8 mouse cellular contexts compared by ENCODE assay signal in the genomic region with DNA sequence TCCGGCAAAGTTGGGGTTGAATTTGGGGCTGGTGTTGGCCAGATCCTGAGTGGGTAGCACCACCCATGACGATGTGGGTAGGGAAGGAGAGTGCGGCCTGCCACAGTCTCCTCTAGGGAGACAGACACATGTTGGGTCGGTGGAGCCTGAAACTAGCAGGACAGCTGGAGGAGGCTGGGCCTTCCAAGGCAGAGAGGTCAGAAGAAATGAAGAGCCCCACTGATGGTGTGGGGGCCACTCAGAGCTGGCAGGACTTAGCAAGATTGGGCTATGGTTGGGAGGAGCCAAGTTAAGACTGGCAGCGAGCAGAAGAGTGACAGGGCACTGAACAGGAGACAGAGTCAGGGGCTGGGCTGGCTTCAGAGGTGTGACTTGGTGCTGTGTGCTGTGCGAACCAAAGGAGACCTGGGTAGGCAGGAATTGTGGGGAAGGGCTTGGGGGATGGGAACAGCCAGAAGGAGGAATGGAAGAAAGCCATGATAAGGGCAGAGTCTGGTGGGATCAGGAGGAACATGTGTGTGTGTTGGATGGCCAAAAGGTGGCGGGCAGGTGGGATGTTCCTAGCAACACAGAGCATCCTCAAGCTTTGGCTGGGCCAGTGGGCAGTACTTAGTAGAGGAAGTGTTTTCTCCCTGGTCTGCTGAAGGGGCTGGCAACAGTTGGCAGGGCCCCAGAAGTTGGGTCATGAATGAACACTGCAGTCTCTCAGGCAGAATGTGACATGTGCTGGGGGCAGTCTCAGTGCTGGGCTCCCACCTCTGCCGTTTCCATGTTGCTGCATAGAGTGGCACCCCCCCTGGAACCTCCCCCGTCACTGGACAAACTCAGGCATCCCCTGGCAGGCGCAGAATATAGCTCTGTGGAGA. TPM values are rescaled to one million over a fixed set of nuclear protein-coding genes. Genes with fewer than 3 reads are reported as not detected.
A peak's percentile ranks its signal among the peaks of the same experiment; 100 is the strongest.
DNase-seq lines count a peak whose midpoint lies in the region; ATAC-seq lines count a peak whose summit lies in the region.

No protein-coding gene starts in this region.

- H3K9me3 ChIP-seq in forebrain, embryonic 10.5 days, result no peaks in the 10 kb centered on the region
- H3K9me3 ChIP-seq in forebrain, embryonic 11.5 days (ENCODE audit: control insufficient read depth, low read length), result no peaks in the 10 kb centered on the region
- H3K9me3 ChIP-seq in limb, embryonic 11.5 days (ENCODE audit: control insufficient read depth, low read length), result no peaks in the 10 kb centered on the region
- no peaks in the 10 kb centered on the region for H3K9me3 ChIP-seq in neural tube, embryonic 14.5 days (ENCODE audit: control insufficient read depth, low read length)

- no peak overlapping the region for H3K9ac ChIP-seq in forebrain, embryonic 11.5 days (ENCODE audit: low read length)
- no peak overlapping the region for H3K9ac ChIP-seq in limb, embryonic 11.5 days (ENCODE audit: low read length)
- H3K9ac ChIP-seq in neural tube, embryonic 14.5 days (replicated peaks; ENCODE audit: low read depth, low read length), result no peak overlapping the region

- no peaks in the 10 kb centered on the region for H3K27me3 ChIP-seq in forebrain, embryonic 10.5 days (ENCODE audit: poor library complexity, severe bottlenecking)
- no peaks in the 10 kb centered on the region for H3K27me3 ChIP-seq in forebrain, embryonic 11.5 days (ENCODE audit: control insufficient read depth, insufficient read depth, low read length)
- no peaks in the 10 kb centered on the region for H3K27me3 ChIP-seq in limb, embryonic 11.5 days (ENCODE audit: control insufficient read depth, insufficient read depth, low read length)
- H3K27me3 ChIP-seq in neural tube, embryonic 14.5 days (ENCODE audit: control insufficient read depth, insufficient read depth, low read length), result no peaks in the 10 kb centered on the region

- H3K27ac ChIP-seq in forebrain, embryonic 10.5 days, result peak overlapping the region; percentile 22; the same call in 1 of the 2 replicates
- H3K27ac ChIP-seq in forebrain, embryonic 11.5 days (ENCODE audit: low read depth, low read length), result no peak overlapping the region
- H3K27ac ChIP-seq in limb, embryonic 11.5 days (replicated peaks; ENCODE audit: low read depth, low read length), result peak overlapping the region; percentile 86
- H3K27ac ChIP-seq in neural tube, embryonic 14.5 days (ENCODE audit: low read depth, low read length), result 0 out of 2 replicates have a peak overlapping the region, but pooled peaks have one; percentile 6

- no peaks in the 10 kb centered on the region; the same call in 1 of the 2 replicates for H3K36me3 ChIP-seq in forebrain, embryonic 10.5 days (replicated peaks)
- no peaks in the 10 kb centered on the region for H3K36me3 ChIP-seq in forebrain, embryonic 11.5 days (ENCODE audit: control insufficient read depth, insufficient read depth, low read length)
- H3K36me3 ChIP-seq in limb, embryonic 11.5 days (ENCODE audit: control insufficient read depth, insufficient read depth, low read length), result no peaks in the 10 kb centered on the region
- no peaks in the 10 kb centered on the region for H3K36me3 ChIP-seq in neural tube, embryonic 14.5 days (ENCODE audit: control insufficient read depth, insufficient read depth, low read length)

- DNase-seq in forebrain, embryonic 10.5 days (ENCODE audit: extremely low spot score, low spot score), result no peak
- no peak for DNase-seq in forebrain, embryonic 11.5 days (ENCODE audit: low spot score)
- peak; percentile 52 for DNase-seq in right cerebral cortex, postnatal 14 days
- DNase-seq in right cerebral cortex, adult 2 months (ENCODE audit: low spot score in 2 of 2), result no peak
- DNase-seq in limb, embryonic 11.5 days (ENCODE audit: low spot score), result no peak
- no peak for DNase-seq in layer of hippocampus, adult 9-10 months (ENCODE audit: low spot score)
- no peak for DNase-seq in urinary bladder, postnatal 10 days (ENCODE audit: low spot score)

- ATAC-seq in forebrain, embryonic 11.5 days (replicated peaks; ENCODE audit: low FRiP score), result no peak
- peak; percentile 32 for ATAC-seq in limb, embryonic 11.5 days (ENCODE audit: insufficient number of reproducible peaks, low FRiP score, low TSS enrichment, low read depth)
- ATAC-seq in neural tube, embryonic 14.5 days (ENCODE audit: low read depth), result no peak

- no peak overlapping the region for H3K4me3 ChIP-seq in forebrain, embryonic 10.5 days
- no peak overlapping the region for H3K4me3 ChIP-seq in forebrain, embryonic 11.5 days (ENCODE audit: low read depth, low read length)
- H3K4me3 ChIP-seq in limb, embryonic 11.5 days (ENCODE audit: low read depth, low read length), result no peak overlapping the region
- H3K4me3 ChIP-seq in neural tube, embryonic 14.5 days (ENCODE audit: low read depth, low read length), result no peak overlapping the region

- 92% methylated on average over 10 of the region's 10 CpGs for WGBS in forebrain, embryonic 10.5 days
- 89% methylated on average over 10 of the region's 10 CpGs for WGBS in forebrain, embryonic 11.5 days
- 60% methylated on average over 10 of the region's 10 CpGs for WGBS in limb, embryonic 11.5 days
- 73% methylated on average over 10 of the region's 10 CpGs for whole genome bisulfite sequencing in neural tube, embryonic 14.5 days

- no peak overlapping the region for H3K4me2 ChIP-seq in forebrain, embryonic 11.5 days (ENCODE audit: low read depth, low read length, severe bottlenecking)
- 0 out of 2 replicates have a peak overlapping the region, but pooled peaks have one; percentile 15 for H3K4me2 ChIP-seq in limb, embryonic 11.5 days (ENCODE audit: low read depth, severe bottlenecking)
- H3K4me2 ChIP-seq in neural tube, embryonic 14.5 days (ENCODE audit: low read depth, low read length), result no peak overlapping the region

- peaks cover 49% of the 10 kb centered on the region for H3K4me1 ChIP-seq in forebrain, embryonic 10.5 days
- H3K4me1 ChIP-seq in forebrain, embryonic 11.5 days (replicated peaks; ENCODE audit: control insufficient read depth, insufficient read depth, low read length), result no peaks in the 10 kb centered on the region
- peaks cover 32% of the 10 kb centered on the region for H3K4me1 ChIP-seq in limb, embryonic 11.5 days (ENCODE audit: control insufficient read depth, insufficient read depth, low read length)
- H3K4me1 ChIP-seq in neural tube, embryonic 14.5 days (ENCODE audit: control insufficient read depth, insufficient read depth, low read length), result peaks cover 17% of the 10 kb centered on the region

RNA-seq across cellular contexts. Expression of gene Gpr146, which starts 10.1 kb away (rescaled TPM):
- polyA plus RNA-seq in forebrain, embryonic 10.5 days (2016; fragmentation: Nextera tagmentation; extraction: Ambion mirVana), result 1.6 and 1.8 TPM in 2 replicates
- polyA plus RNA-seq in forebrain, embryonic 11.5 days (2014; fragmentation: Nextera tagmentation; extraction: Ambion mirVana), result 1.8 and 1.9 TPM in 2 replicates
- polyA plus RNA-seq in limb, embryonic 11.5 days (2014; fragmentation: Nextera tagmentation; extraction: Ambion mirVana), result 1.9 and 2.3 TPM in 2 replicates
- polyA plus RNA-seq in neural tube, embryonic 14.5 days (2014; fragmentation: Nextera tagmentation; extraction: Ambion mirVana), result 1.8 and 2.2 TPM in 2 replicates

RNA-seq across cellular contexts. Expression of gene C130050O18Rik, which starts 17.5 kb away (rescaled TPM):
- polyA plus RNA-seq in forebrain, embryonic 10.5 days (2016; fragmentation: Nextera tagmentation; extraction: Ambion mirVana), result 0.15 and 0.34 TPM in 2 replicates
- 0.17 and 0.23 TPM in 2 replicates for polyA plus RNA-seq in forebrain, embryonic 11.5 days (2014; fragmentation: Nextera tagmentation; extraction: Ambion mirVana)
- polyA plus RNA-seq in limb, embryonic 11.5 days (2014; fragmentation: Nextera tagmentation; extraction: Ambion mirVana), result 0.62 and 0.89 TPM in 2 replicates
- 0.17 and 0.23 TPM in 2 replicates for polyA plus RNA-seq in neural tube, embryonic 14.5 days (2014; fragmentation: Nextera tagmentation; extraction: Ambion mirVana)

RNA-seq across cellular contexts. Expression of gene Cyp2w1, which starts 35.1 kb away (rescaled TPM):
- not detected in 2 replicates for polyA plus RNA-seq in forebrain, embryonic 10.5 days (2016; fragmentation: Nextera tagmentation; extraction: Ambion mirVana)
- not detected in 2 replicates for polyA plus RNA-seq in forebrain, embryonic 11.5 days (2014; fragmentation: Nextera tagmentation; extraction: Ambion mirVana)
- polyA plus RNA-seq in limb, embryonic 11.5 days (2014; fragmentation: Nextera tagmentation; extraction: Ambion mirVana), result not detected in 2 replicates
- not detected in 2 replicates for polyA plus RNA-seq in neural tube, embryonic 14.5 days (2014; fragmentation: Nextera tagmentation; extraction: Ambion mirVana)

RNA-seq across cellular contexts. Expression of gene Gper1, which starts 35.4 kb away (rescaled TPM):
- polyA plus RNA-seq in forebrain, embryonic 10.5 days (2016; fragmentation: Nextera tagmentation; extraction: Ambion mirVana), result 0.44 and 0.50 TPM in 2 replicates
- 1.7 and 1.9 TPM in 2 replicates for polyA plus RNA-seq in forebrain, embryonic 11.5 days (2014; fragmentation: Nextera tagmentation; extraction: Ambion mirVana)
- polyA plus RNA-seq in limb, embryonic 11.5 days (2014; fragmentation: Nextera tagmentation; extraction: Ambion mirVana), result 0.80 and 1.1 TPM in 2 replicates
- 6.2 and 9.5 TPM in 2 replicates for polyA plus RNA-seq in neural tube, embryonic 14.5 days (2014; fragmentation: Nextera tagmentation; extraction: Ambion mirVana)

RNA-seq across cellular contexts. Expression of gene Cox19, which starts 36.3 kb away (rescaled TPM):
- 119 and 120 TPM in 2 replicates for polyA plus RNA-seq in forebrain, embryonic 10.5 days (2016; fragmentation: Nextera tagmentation; extraction: Ambion mirVana)
- polyA plus RNA-seq in forebrain, embryonic 11.5 days (2014; fragmentation: Nextera tagmentation; extraction: Ambion mirVana), result 103 and 130 TPM in 2 replicates
- 117 and 120 TPM in 2 replicates for polyA plus RNA-seq in limb, embryonic 11.5 days (2014; fragmentation: Nextera tagmentation; extraction: Ambion mirVana)
- polyA plus RNA-seq in neural tube, embryonic 14.5 days (2014; fragmentation: Nextera tagmentation; extraction: Ambion mirVana), result 108 and 113 TPM in 2 replicates
